Mouse (Mus musculus): ENCODE results near the gene Ift27.

Gene Ift27

GRCm38 (mm10) chr15:78173972-78174886, at the start of gene Ift27:
TSS of gene Ift27 (minus strand) at chr15:78174107.
- DNase-seq (ENCODE audit: low read depth, low spot score): peak; percentile 100

GRCm38 (mm10) chr15:78215269-78215668, 41.4 kb upstream of the Ift27 start:
- no peak for DNase-seq (ENCODE audit: low read depth, low spot score)

- DNase-seq (ENCODE audit: low read depth, low spot score): no peak
These were observed 37.5 kb upstream of the Ift27 start for GRCm38 (mm10) chr15:78211367-78211766.

GRCm38 (mm10) chr15:78210203-78210602, 36.3 kb upstream of the Ift27 start:
- DNase-seq (ENCODE audit: low read depth, low spot score): no peak

GRCm38 (mm10) chr15:78206312-78206711, 32.4 kb upstream of the Ift27 start, which contains the start of gene Pvalb:
TSS of gene Pvalb (minus strand) at chr15:78206400.
- DNase-seq (ENCODE audit: low read depth, low spot score): no peak

- DNase-seq (ENCODE audit: low read depth, low spot score): peak; percentile 6
These were observed 31.3 kb upstream of the Ift27 start for GRCm38 (mm10) chr15:78205192-78205591.

GRCm38 (mm10) chr15:78204053-78204847, 30.3 kb upstream of the Ift27 start:
- DNase-seq (ENCODE audit: low read depth, low spot score): peak; percentile 43

- DNase-seq (ENCODE audit: low read depth, low spot score): no peak
These were observed 21.4 kb upstream of the Ift27 start for GRCm38 (mm10) chr15:78195096-78195880.

- no peak for DNase-seq (ENCODE audit: low read depth, low spot score)
These were observed 20.4 kb upstream of the Ift27 start for GRCm38 (mm10) chr15:78194320-78194719.

- no peak for DNase-seq (ENCODE audit: low read depth, low spot score)
These were observed 15.7 kb upstream of the Ift27 start for GRCm38 (mm10) chr15:78189636-78190035.

- no peak for DNase-seq (ENCODE audit: low read depth, low spot score)
These were observed 14.6 kb upstream of the Ift27 start for GRCm38 (mm10) chr15:78188546-78188945.

GRCm38 (mm10) chr15:78186906-78187305, 13.0 kb upstream of the Ift27 start:
- no peak for DNase-seq (ENCODE audit: low read depth, low spot score)

GRCm38 (mm10) chr15:78185609-78186008, 11.7 kb upstream of the Ift27 start:
- no peak for DNase-seq (ENCODE audit: low read depth, low spot score)

- peak; percentile 54 for DNase-seq (ENCODE audit: low read depth, low spot score)
These were observed 10.9 kb upstream of the Ift27 start for GRCm38 (mm10) chr15:78184855-78185254.

GRCm38 (mm10) chr15:78181701-78182405, 7.9 kb upstream of the Ift27 start:
- DNase-seq (ENCODE audit: low read depth, low spot score): no peak

- DNase-seq (ENCODE audit: low read depth, low spot score): no peak
These were observed 5.9 kb upstream of the Ift27 start for GRCm38 (mm10) chr15:78179775-78180174.

- DNase-seq (ENCODE audit: low read depth, low spot score): peak; percentile 73
These were observed 4.5 kb upstream of the Ift27 start for GRCm38 (mm10) chr15:78178397-78178796.

GRCm38 (mm10) chr15:78177257-78177656, 3.4 kb upstream of the Ift27 start:
- no peak for DNase-seq (ENCODE audit: low read depth, low spot score)

- no peak for DNase-seq (ENCODE audit: low read depth, low spot score)
These were observed 959 bp upstream of the Ift27 start for GRCm38 (mm10) chr15:78174887-78175245.

GRCm38 (mm10) chr15:78172899-78173817, 749 bp downstream of the Ift27 start:
- no peak for DNase-seq (ENCODE audit: low read depth, low spot score)
